Mouse (Mus musculus) ES-E14 (cell line): ENCODE results near the gene G2e3. TPM values are rescaled to one million over a fixed set of nuclear protein-coding genes. Genes with fewer than 3 reads are reported as not detected.
A peak's percentile ranks its signal among the peaks of the same experiment; 100 is the strongest.

Source experiments
- DNase-seq: peaks from one replicate; pipeline ENCODE4 v3.0.0-alpha.2; 2013; ENCODE audit warnings: low read depth, low spot score
- H3K27ac ChIP-seq: 2 replicates; pipeline ENCODE4 v1.5.1; 2012; ENCODE audit warnings: low read depth, mild to moderate bottlenecking, low read length, moderate library complexity, mixed read lengths; ENCODE audit not compliant: poor library complexity, insufficient read depth, severe bottlenecking
- H3K36me3 ChIP-seq: 2 replicates; pipeline ENCODE4 v1.6.1; 2012; ENCODE audit warnings: mild to moderate bottlenecking, low read length, moderate library complexity, mixed read lengths; ENCODE audit not compliant: control insufficient read depth, poor library complexity, insufficient read depth, severe bottlenecking
- H3K4me1 ChIP-seq, 2 experiments: fragments of 150-350 bp in 1 of 2; sonication (generic) in 1 of 2; 2 replicates each; pipeline ENCODE4 v1.6.1; 2012; ENCODE audit warnings: low read length in 2 of 2, mild to moderate bottlenecking in 1 of 2, mixed read lengths in 1 of 2; ENCODE audit not compliant: control insufficient read depth in 2 of 2, insufficient read depth in 2 of 2, poor library complexity in 1 of 2
- H3K4me3 ChIP-seq, 2 experiments: fragments of 150-350 bp in 1 of 2; sonication (generic) in 1 of 2; 2 replicates each; pipeline ENCODE4 v1.5.1; 2012; ENCODE audit warnings: low read length in 2 of 2, low read depth in 1 of 2, mild to moderate bottlenecking in 1 of 2, mixed read lengths in 1 of 2; ENCODE audit not compliant: insufficient read depth in 1 of 2, poor library complexity in 1 of 2, severe bottlenecking in 1 of 2
- H3K9ac ChIP-seq: 2 replicates; pipeline ENCODE4 v1.6.1; 2012; ENCODE audit warnings: low read depth, mild to moderate bottlenecking, low read length, mixed read lengths; ENCODE audit not compliant: poor library complexity, insufficient read depth, severe bottlenecking
- H3K9me3 ChIP-seq: fragments of 150-350 bp; sonication (generic); 2 replicates; pipeline ENCODE4 v1.6.1; 2012; ENCODE audit warnings: low read depth, mild to moderate bottlenecking, low read length; ENCODE audit not compliant: control insufficient read depth, insufficient read depth
- CHD2 ChIP-seq: IDR thresholded peaks from 2 replicates; pipeline ENCODE4 v1.6.1; 2014; ENCODE audit warnings: mild to moderate bottlenecking, low read depth, low read length, inconsistent platforms
- HCFC1 ChIP-seq: IDR thresholded peaks from 2 replicates; pipeline ENCODE4 v1.6.1; 2012; ENCODE audit warnings: low read length, inconsistent platforms, borderline replicate concordance; ENCODE audit not compliant: insufficient read depth
- MAFK ChIP-seq: IDR thresholded peaks from 2 replicates; pipeline ENCODE4 v1.6.1; 2014; ENCODE audit warnings: mild to moderate bottlenecking, low read depth, low read length, inconsistent platforms; ENCODE audit not compliant: insufficient read depth
- ZC3H11A ChIP-seq: IDR thresholded peaks from 2 replicates; pipeline ENCODE4 v1.6.1; 2012; ENCODE audit warnings: low read depth, mild to moderate bottlenecking, inconsistent platforms, low read length, borderline replicate concordance
- ZNF384 ChIP-seq: IDR thresholded peaks from 2 replicates; pipeline ENCODE4 v1.6.1; 2012; ENCODE audit warnings: low read depth, low read length, inconsistent platforms
- in situ Hi-C, 2 experiments: fragments of 600-800 bp; cut with MboI; formaldehyde crosslinking; loops; one replicate each; pipeline ENCODE4 v1.15.1; 2025; ENCODE audit warnings: low sequenced_read_pairs in 2 of 2, inconsistent platforms in 1 of 2; ENCODE audit not compliant: unreplicated experiment in 2 of 2
- total RNA-seq: library from RNA; depleted of rRNA; stranded (reverse); fragments of 300-350 nt; gene quantifications from 2 replicates; pipeline ENCODE4 v1.2.3, GENCODE M21; 2012; rRNA removed

G2e3 gene
- total RNA-seq, 1 experiment = 37.9 TPM

DNA sequence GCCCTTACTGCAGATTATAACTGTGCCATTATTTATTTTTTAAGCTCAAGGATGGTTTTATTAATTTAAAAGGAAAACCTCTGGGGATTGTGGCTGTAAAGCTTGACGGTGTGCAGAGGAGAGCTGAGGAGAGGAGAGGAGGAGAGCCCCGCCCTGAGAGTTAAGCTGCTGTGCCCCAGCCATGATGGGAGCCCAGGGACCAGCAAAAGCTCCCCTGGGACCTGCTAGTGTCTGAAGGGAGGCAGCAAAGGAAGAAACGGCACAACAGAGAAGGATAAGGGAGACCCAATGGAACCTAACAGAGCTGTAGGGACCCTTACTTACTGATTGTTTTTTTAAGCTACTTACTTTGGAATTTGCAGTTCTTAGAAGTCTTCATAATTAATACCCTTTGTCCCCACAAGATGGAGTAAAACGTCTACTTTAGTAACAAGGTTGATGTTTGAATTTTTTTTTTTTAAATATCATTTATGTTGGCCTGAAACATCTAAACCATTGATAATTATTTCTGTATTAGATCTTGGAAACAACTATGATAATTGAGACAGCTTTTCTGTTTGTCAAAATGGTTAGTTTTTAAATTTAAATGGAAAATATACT is 56.2 kb downstream of the G2e3 start:
- H3K4me3 ChIP-seq = no peak overlapping the region
- no peak for DNase-seq
- TF ChIP-seq ZC3H11A (0 out of 2 replicates have a peak, but pooled peaks have one; percentile 34), ZNF384 (0 out of 2 replicates have a peak, but pooled peaks have one; percentile 50), HCFC1 (no peak)
- no peaks in the 10 kb centered on the region; the same call in 1 of the 2 replicates for H3K36me3 ChIP-seq
- no peaks in the 10 kb centered on the region for H3K4me1 ChIP-seq
- no peak overlapping the region for H3K9ac ChIP-seq
- H3K27ac ChIP-seq = no peak overlapping the region
- in situ Hi-C loops = loop anchor here in 1 of 2 experiments (10.0 kb wide), 1 partner anchor 171 kb away; no protein-coding TSS in a partner anchor
- no peaks in the 10 kb centered on the region for H3K9me3 ChIP-seq

GRCm38 (mm10) chr12:51411362-51411761 is 63.5 kb downstream of the G2e3 start:
- in situ Hi-C loops = no loop called here
- H3K36me3 ChIP-seq = peaks cover 2% of the 10 kb centered on the region
- H3K9me3 ChIP-seq = no peaks in the 10 kb centered on the region
- TF ChIP-seq CHD2 (no peak), ZNF384 (no peak), MAFK (no peak), ZC3H11A (no peak), HCFC1 (no peak)
- no peak overlapping the region for H3K9ac ChIP-seq
- H3K4me1 ChIP-seq = no peaks in the 10 kb centered on the region
- H3K27ac ChIP-seq = no peak overlapping the region
- H3K4me3 ChIP-seq = no peak overlapping the region
- DNase-seq = no peak

Other genes with a start within 250 kb of the G2e3 start
- gene Scfd1, start 29.4 kb downstream of the G2e3 start, total RNA-seq = 23.7 and 35.3 TPM in 2 replicates
- 26.3 and 35.3 TPM in 2 replicates for gene Coch, start 245.3 kb downstream of the G2e3 start, total RNA-seq